ENCODE assay signal across 26 mouse cellular contexts in genomic region chr9:83068246-83068645, GRCm38 (mm10).
DNase-seq lines count a peak whose midpoint lies in the region; ATAC-seq and TF ChIP-seq lines count a peak whose summit lies in the region.
"Had no signal": no experiment of that assay in that cellular context is flagged by ENCODE, and none has a peak within 500 bp of the region (broad histone marks: within the 10 kb centered on the region; RNA-seq: fewer than 3 reads in every experiment).

No protein-coding gene starts in this region.

- DNase-seq in heart, adult 18-20 months, result peak; percentile 10 to 14
- DNase-seq in heart, postnatal 36 days, result no peak
- no peak for DNase-seq in heart, embryonic 10.5 days (ENCODE audit: low spot score)
- DNase-seq in CH12.LX (ENCODE audit: extremely low read depth), result no peak
- DNase-seq in fat pad, adult 2 months (ENCODE audit: extremely low read depth, low read depth, low spot score), result peak; percentile 51
- DNase-seq in cerebellum, postnatal 14 days, result no peak
- DNase-seq in adrenal gland, postnatal 14 days, result no peak
- DNase-seq: adrenal gland, adult 8-10 months; adrenal gland, postnatal 36 days; B cell, adult 2 months; cerebellum, adult 18-20 months; cerebellum, adult 9-10 months; cerebellum, postnatal 25 days; gastrocnemius, postnatal 25 days; kidney, adult 18-20 months; kidney, adult 9 months had no signal

- 0 out of 2 replicates have a peak, but pooled peaks have one; percentile 23 for ATAC-seq in heart, embryonic 16.5 days (replicated peaks; ENCODE audit: extremely low read depth, insufficient read depth, low FRiP score)
- ATAC-seq: forebrain, embryonic 15.5 days; hindbrain, postnatal 0 days; inflammation-experienced regulatory T-cells, adult 6 months; intestine, embryonic 16.5 days had no signal

- no peak for TF ChIP-seq EP300 in CH12.LX (IDR thresholded peaks at IDR 0.05; ENCODE audit: low read length)

- in situ Hi-C loops in CH12.LX (cut with MboI; ENCODE audit: low pct_ligation_motif_present, low pct_unique_long_range_greater_than_20kb, low sequenced_read_pairs), result no loop called here

- H3K4me3 ChIP-seq in heart, embryonic 16.5 days (ENCODE audit: low read length), result no peak overlapping the region
- H3K4me3 ChIP-seq in heart, embryonic 10.5 days, result no peak overlapping the region
- no peak overlapping the region for H3K4me3 ChIP-seq in CH12.LX (replicated peaks in 1 of 3; ENCODE audit: low read depth in 2 of 3, low read length in 2 of 3, poor library complexity in 1 of 3)
- H3K4me3 ChIP-seq: embryonic facial prominence, embryonic 12.5 days; embryonic facial prominence, embryonic 15.5 days; forebrain, embryonic 12.5 days; forebrain, embryonic 15.5 days; heart, embryonic 15.5 days had no signal

- H3K9ac ChIP-seq in heart, embryonic 16.5 days (ENCODE audit: low read length), result no peak overlapping the region
- H3K9ac ChIP-seq in CH12.LX (ENCODE audit: insufficient read depth, low read depth), result no peak overlapping the region
- H3K9ac ChIP-seq: embryonic facial prominence, embryonic 12.5 days; embryonic facial prominence, embryonic 15.5 days; forebrain, embryonic 12.5 days; forebrain, embryonic 15.5 days; heart, embryonic 15.5 days; hindbrain, embryonic 14.5 days had no signal

- WGBS in heart, embryonic 16.5 days, result 59% methylated on average over 5 of the region's 5 CpGs
- 74% methylated on average over 5 of the region's 5 CpGs for WGBS in heart, embryonic 10.5 days

- dilution Hi-C loops in CH12.LX (cut with MboI; ENCODE audit: extremely low pct_ligation_motif_present, extremely low pct_unique_long_range_greater_than_20kb, low sequenced_read_pairs), result no loop called here

- intact Hi-C loops in heart, postnatal 36 days (cut with DNase I), result no loop called here

- no peaks in the 10 kb centered on the region for H3K27me3 ChIP-seq in heart, embryonic 16.5 days (ENCODE audit: control insufficient read depth, insufficient read depth, low read length)
- H3K27me3 ChIP-seq in heart, embryonic 10.5 days (ENCODE audit: insufficient read depth, poor library complexity, severe bottlenecking), result no peaks in the 10 kb centered on the region
- H3K27me3 ChIP-seq in CH12.LX (replicated peaks), result no peaks in the 10 kb centered on the region
- H3K27me3 ChIP-seq: embryonic facial prominence, embryonic 12.5 days; embryonic facial prominence, embryonic 15.5 days; forebrain, embryonic 12.5 days; forebrain, embryonic 15.5 days; heart, embryonic 15.5 days had no signal

- no peak for TF ChIP-seq RAD21 in CH12.LX (IDR thresholded peaks at IDR 0.05; ENCODE audit: low read depth, low read length)

- no peak for TF ChIP-seq POLR2A in CH12.LX (IDR thresholded peaks at IDR 0.05; ENCODE audit: low read depth, low read length)

- no peaks in the 10 kb centered on the region for H3K4me1 ChIP-seq in heart, embryonic 16.5 days (ENCODE audit: control insufficient read depth, insufficient read depth, low read length)
- H3K4me1 ChIP-seq in heart, embryonic 10.5 days, result no peaks in the 10 kb centered on the region
- peaks cover 7 to 10% of the 10 kb centered on the region in 2 experiments for H3K4me1 ChIP-seq in CH12.LX (ENCODE audit: control insufficient read depth in 1 of 2, insufficient read depth in 2 of 2)
- H3K4me1 ChIP-seq: embryonic facial prominence, embryonic 12.5 days; embryonic facial prominence, embryonic 15.5 days; forebrain, embryonic 12.5 days; forebrain, embryonic 15.5 days; heart, embryonic 15.5 days had no signal

- no peaks in the 10 kb centered on the region for H3K79me2 ChIP-seq in CH12.LX (replicated peaks; ENCODE audit: control insufficient read depth, extremely low read depth, insufficient read depth, poor library complexity, severe bottlenecking)

- no peak overlapping the region for H3K4me2 ChIP-seq in heart, embryonic 16.5 days (ENCODE audit: low read depth, low read length)
- H3K4me2 ChIP-seq in CH12.LX (ENCODE audit: insufficient read depth, low read depth, poor library complexity, severe bottlenecking), result no peak overlapping the region
- H3K4me2 ChIP-seq: embryonic facial prominence, embryonic 12.5 days; embryonic facial prominence, embryonic 15.5 days; forebrain, embryonic 12.5 days; forebrain, embryonic 15.5 days; heart, embryonic 15.5 days; hindbrain, embryonic 14.5 days had no signal

- no peak for TF ChIP-seq CTCF in CH12.LX (conservative IDR thresholded peaks at IDR 0.05 in 1 of 2, IDR thresholded peaks at IDR 0.05 in 1 of 2; ENCODE audit: low read depth in 2 of 2, low read length in 2 of 2)

- H3K27ac ChIP-seq in heart, embryonic 16.5 days (ENCODE audit: low read length), result no peak overlapping the region
- no peak overlapping the region for H3K27ac ChIP-seq in heart, embryonic 10.5 days
- H3K27ac ChIP-seq in CH12.LX (ENCODE audit: insufficient read depth, low read depth), result no peak overlapping the region
- H3K27ac ChIP-seq: embryonic facial prominence, embryonic 12.5 days; embryonic facial prominence, embryonic 15.5 days; forebrain, embryonic 12.5 days; forebrain, embryonic 15.5 days; heart, embryonic 15.5 days; hindbrain, embryonic 14.5 days; hindbrain, postnatal 0 days had no signal

- H3K9me3 ChIP-seq in heart, embryonic 16.5 days (replicated peaks; ENCODE audit: control insufficient read depth, low read length), result no peaks in the 10 kb centered on the region
- H3K9me3 ChIP-seq in heart, embryonic 10.5 days, result no peaks in the 10 kb centered on the region
- H3K9me3 ChIP-seq in CH12.LX (replicated peaks; ENCODE audit: low read length), result no peaks in the 10 kb centered on the region
- H3K9me3 ChIP-seq: embryonic facial prominence, embryonic 12.5 days; embryonic facial prominence, embryonic 15.5 days; forebrain, embryonic 12.5 days; forebrain, embryonic 15.5 days; heart, embryonic 15.5 days had no signal

- no peaks in the 10 kb centered on the region for H3K36me3 ChIP-seq in heart, embryonic 16.5 days (ENCODE audit: control insufficient read depth, insufficient read depth)
- no peaks in the 10 kb centered on the region for H3K36me3 ChIP-seq in heart, embryonic 10.5 days
- no peaks in the 10 kb centered on the region for H3K36me3 ChIP-seq in CH12.LX (replicated peaks in 1 of 2; ENCODE audit: control insufficient read depth in 1 of 2, insufficient read depth in 1 of 2, low read length in 1 of 2)
- H3K36me3 ChIP-seq: embryonic facial prominence, embryonic 12.5 days; embryonic facial prominence, embryonic 15.5 days; forebrain, embryonic 12.5 days; forebrain, embryonic 15.5 days; heart, embryonic 15.5 days had no signal

TF ChIP-seq in CH12.LX, 34 proteins besides CTCF, POLR2A, EP300 and RAD21:
- TF ChIP-seq GABPA (IDR thresholded peaks at IDR 0.05; ENCODE audit: insufficient replicate concordance, low read depth, low read length) (no peak), MXI1 (IDR thresholded peaks at IDR 0.05; ENCODE audit: low read depth, low read length) (peak; percentile 60; the same call in 1 of the 2 replicates), UBTF (IDR thresholded peaks at IDR 0.05; ENCODE audit: low read depth, low read length) (no peak), SIN3A (IDR thresholded peaks at IDR 0.05; ENCODE audit: low read length) (no peak), KAT2A (IDR thresholded peaks at IDR 0.05; ENCODE audit: insufficient replicate concordance, low read length) (no peak), USF1 (IDR thresholded peaks at IDR 0.05; ENCODE audit: low read depth, low read length) (peak; percentile 10; the same call in 1 of the 2 replicates)
TF ChIP-seq in CH12.LX: peak in this region for 2.

Comparison
In these comparisons a context has a peak if more than half of its experiments do, and no peak if none do; other contexts are left out.
1. DNase-seq: peak in heart, adult 18-20 months (2 of 2) and fat pad, adult 2 months (single experiment); none in heart, postnatal 36 days (0 of 2), heart, embryonic 10.5 days (single experiment), CH12.LX (single experiment), cerebellum, postnatal 14 days (0 of 2) and adrenal gland, postnatal 14 days (single experiment).